Mouse (Mus musculus) adipose tissue, adult 10 weeks (tissue): Measurements from ENCODE around the gene Gipc3. TPM values are rescaled to one million over a fixed set of nuclear protein-coding genes. Genes with fewer than 3 reads are reported as not detected.

Source experiments
- polyA plus RNA-seq: library from polyadenylated mRNA; stranded (reverse); fragments of 350-450 nt; fragmentation: Illumina TruSeq; extraction: RNeasy Lipid Tissue Mini Kit (QIAGEN cat#74804); gene quantifications from one replicate; pipeline ENCODE4 v1.2.3, GENCODE M21; 2014; ENCODE audit warnings: low read depth, low replicate concordance

Gene Gipc3
- polyA plus RNA-seq = 1.1 TPM

GRCm38 (mm10) chr10:81342686-81343505 is at the start of gene Gipc3:
Gene Gipc3 (minus strand): TSS chr10:81343266.

DNA sequence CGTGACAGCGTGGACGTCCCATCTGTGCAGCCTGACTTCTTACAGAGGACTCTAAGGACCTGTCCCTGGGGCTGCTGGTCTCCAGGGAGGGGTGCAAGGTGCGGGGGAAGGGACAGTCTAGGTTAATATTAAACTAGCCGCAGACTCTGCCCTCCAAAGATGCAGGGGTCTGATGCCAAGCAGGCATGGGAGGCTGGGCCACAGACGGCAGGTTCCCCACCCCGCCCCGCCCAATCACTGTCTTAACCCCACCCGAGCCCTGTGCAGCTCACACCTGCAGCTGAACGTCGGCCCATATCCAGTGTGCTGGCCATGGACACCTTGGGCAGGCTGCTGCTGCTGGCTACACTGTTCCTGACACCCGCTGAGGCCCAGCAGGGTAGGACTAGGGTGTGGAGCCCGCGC is 49.7 kb upstream of the Gipc3 start, which contains the start of gene Smim24:
Smim24 (plus strand) TSS at position 271 of the 405 bp plus-strand sequence.

GRCm38 (mm10) chr10:81388505-81389055 is 45.5 kb upstream of the Gipc3 start, which contains the start of gene Gm48552:
Gene Gm48552 (plus strand): TSS chr10:81389005.

DNA sequence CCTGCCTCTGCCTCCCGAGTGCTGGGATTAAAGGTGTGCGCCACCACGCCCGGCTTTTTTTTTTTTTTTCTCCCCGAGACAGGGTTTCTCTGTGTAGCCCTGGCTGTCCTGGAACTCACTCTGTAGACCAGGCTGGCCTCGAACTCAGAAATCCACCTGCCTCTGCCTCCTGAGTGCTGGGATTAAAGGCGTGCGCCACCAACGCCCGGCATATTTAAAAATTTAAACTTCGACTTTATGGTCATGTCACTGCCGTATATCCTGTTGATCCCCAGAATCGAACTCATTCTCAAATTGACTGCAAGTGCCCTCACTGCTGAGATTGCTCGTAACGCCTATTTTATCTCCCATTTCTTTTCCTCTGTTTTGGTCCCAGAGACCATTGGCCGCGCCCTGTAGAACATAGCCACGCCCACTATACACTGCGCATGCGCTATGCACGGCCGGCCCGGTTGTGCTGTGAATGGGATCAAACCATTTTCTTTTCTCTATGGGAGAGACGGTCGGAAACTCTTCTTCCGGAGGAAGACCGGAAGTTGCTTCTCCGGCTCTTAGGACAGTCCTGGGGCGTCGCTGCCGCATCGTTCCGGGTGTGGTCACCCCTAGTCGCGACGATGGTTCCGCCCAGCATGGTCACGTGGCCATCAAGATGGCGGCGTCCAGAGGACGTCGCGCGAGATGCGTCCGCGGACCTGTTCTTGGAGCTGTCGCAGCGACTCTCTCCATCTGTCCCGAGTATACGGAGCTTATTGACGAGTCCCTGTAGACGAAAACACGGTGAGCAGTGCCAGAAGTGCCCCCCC is 40.9 kb upstream of the Gipc3 start, which contains the start of the genes Dohh and Gm48551:
Dohh (plus strand) TSS at position 627 of the 803 bp plus-strand sequence.
Gm48551 (plus strand) TSS at position 665 of the 803 bp plus-strand sequence.

DNA sequence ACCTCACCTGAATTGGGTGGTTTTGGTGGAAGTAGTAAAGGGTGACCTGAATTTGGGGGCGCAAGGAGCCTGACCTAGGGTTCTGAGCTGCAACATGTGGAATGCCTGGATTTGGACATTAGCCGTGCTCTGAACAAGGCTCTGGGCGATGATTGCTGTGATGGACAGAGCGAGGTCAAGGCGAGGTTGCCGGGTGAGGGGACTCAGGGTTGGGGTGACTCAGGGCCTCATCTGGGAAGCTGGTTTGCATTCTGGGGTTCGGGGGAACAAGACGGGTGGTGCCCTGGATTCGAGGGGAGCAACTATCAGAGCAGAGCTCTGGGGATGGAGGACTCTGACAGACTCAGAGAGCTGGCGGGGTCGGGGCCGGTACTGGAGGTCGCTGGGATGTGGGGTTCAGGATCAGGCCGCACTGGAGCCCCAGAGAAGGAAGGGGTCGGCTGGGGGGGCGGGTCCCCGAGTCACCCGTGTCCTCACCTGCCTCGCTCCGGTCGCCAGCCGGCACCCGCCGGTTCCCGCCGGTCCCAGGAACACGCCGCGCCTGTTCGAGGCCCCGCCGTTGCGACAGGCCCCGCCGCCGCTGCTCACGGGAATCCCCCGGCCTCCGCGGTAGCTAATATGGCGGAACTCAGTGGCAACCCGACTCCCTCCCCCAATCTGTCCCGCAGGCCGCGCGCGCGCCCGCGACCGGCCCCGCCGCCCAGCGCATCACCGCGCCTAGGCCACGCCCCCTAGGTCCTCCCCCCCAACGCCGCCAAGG is 34.9 kb upstream of the Gipc3 start, which contains the start of gene Fzr1:
Fzr1 (minus strand) TSS at position 724 of the 760 bp plus-strand sequence.

GRCm38 (mm10) chr10:81365672-81366476 is 22.8 kb upstream of the Gipc3 start, which contains the start of gene 4930404N11Rik:
Gene 4930404N11Rik (minus strand): TSS chr10:81365816.

GRCm38 (mm10) chr10:81356991-81357844 is 14.2 kb upstream of the Gipc3 start, which contains the start of gene Mfsd12:
Gene Mfsd12 (plus strand): TSS chr10:81357491.

GRCm38 (mm10) chr10:81350351-81351063 is 7.4 kb upstream of the Gipc3 start, which contains the start of gene Hmg20b:
Gene Hmg20b (minus strand): TSS chr10:81350480.

GRCm38 (mm10) chr10:81328386-81328785 is 14.7 kb downstream of the Gipc3 start, which contains the start of gene Tbxa2r:
Gene Tbxa2r (plus strand): TSS chr10:81328731.

GRCm38 (mm10) chr10:81320550-81321347 is 22.3 kb downstream of the Gipc3 start, which contains the start of gene Cactin:
Gene Cactin (plus strand): TSS chr10:81321103.

DNA sequence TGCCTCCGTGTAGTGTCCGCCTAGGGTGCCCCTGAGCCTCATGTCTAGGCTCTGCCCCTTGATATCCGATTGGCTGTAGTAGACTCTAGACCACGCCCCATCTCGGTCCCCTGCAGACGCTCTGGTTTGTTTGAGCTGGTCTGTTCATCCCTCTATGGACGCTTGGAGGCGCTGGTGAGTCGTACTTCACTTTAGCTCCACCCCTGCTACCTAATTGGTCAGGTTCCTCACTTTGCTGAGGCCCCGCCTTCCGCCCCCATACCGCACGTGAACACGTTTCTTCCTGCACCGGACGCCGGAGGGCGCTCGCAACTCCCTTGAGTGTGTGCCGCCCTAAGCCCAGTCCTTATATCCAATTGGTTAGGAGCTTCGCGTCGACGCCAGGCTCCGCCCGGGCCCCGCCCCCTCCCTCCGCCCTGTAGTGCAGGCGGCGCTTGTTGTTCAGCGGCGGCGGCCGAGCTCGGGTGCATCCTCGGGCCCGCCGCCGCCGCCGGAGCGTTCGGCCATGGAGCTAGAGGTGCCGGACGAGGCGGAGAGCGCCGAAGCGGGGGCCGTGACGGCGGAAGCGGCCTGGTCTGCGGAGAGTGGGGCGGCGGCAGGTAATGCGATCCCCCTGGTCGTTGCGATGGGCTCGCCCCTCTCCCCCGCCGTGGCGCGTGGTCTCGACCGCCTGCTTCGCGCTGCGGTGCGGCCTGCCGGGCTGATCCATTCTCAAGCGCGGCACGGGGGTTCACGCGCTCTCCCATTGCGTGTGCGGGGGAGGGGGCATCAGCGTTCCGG is 50.3 kb downstream of the Gipc3 start, which contains the start of gene Pip5k1c:
Pip5k1c (plus strand) TSS at position 410 of the 780 bp plus-strand sequence.

GRCm38 (mm10) chr10:81291511-81292104 is 51.5 kb downstream of the Gipc3 start, which contains the start of gene Tjp3:
Gene Tjp3 (minus strand): TSS chr10:81291581.

